ENCODE assay signal across 8 mouse cellular contexts in the genomic region with DNA sequence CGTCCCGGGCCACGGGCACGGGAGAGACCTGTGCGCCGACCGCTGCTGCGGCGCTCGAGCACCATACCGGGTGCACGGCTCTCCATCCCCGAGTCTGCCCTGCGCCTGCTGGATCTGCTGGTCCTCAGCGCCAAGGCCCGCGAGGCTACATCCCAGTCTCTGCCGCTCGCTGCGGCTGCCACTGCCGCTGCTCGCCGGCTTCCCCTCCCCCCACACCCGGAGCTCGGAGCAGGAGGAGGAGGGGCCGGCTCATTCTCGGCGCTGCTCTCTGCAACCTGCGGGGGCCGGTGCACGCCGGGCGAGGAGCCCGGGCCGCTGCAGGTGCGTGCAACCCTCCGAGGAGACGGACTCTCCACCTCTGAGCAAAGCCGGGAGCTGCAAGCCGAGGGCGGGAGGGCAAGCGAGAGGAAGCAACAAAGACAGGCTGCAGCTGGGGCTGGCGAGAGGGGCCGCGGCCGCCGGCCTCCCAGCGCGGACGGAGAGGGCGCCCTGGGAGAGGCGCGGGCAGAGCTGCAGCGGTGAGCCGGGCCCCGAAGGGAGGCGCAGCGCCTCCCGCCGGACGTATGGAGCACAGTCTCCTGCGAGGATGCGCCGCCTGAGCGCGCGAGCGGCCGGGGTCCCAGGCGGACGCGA. TPM values are rescaled to one million over a fixed set of nuclear protein-coding genes. Genes with fewer than 3 reads are reported as not detected.
DNase-seq lines count a peak whose midpoint lies in the region; ATAC-seq and TF ChIP-seq lines count a peak whose summit lies in the region.

A gene (plus strand): TSS at position 452 of the 633 bp plus-strand sequence.

- H3K36me3 ChIP-seq in liver, adult 2 months (ENCODE audit: control insufficient read depth, insufficient read depth, low read length): no peaks in the 10 kb centered on the region
- no peaks in the 10 kb centered on the region for H3K36me3 ChIP-seq in stomach, embryonic 16.5 days (ENCODE audit: control insufficient read depth, insufficient read depth, low read length)

- peak within 1 kb of the TSS; percentile 15; the same call in 1 of the 2 replicates for H3K27ac ChIP-seq in liver, adult 2 months (replicated peaks; ENCODE audit: insufficient read depth, low read depth, low read length)
- H3K27ac ChIP-seq in stomach, embryonic 16.5 days (ENCODE audit: low read length): peak within 1 kb of the TSS; percentile 62

- no peaks in the 10 kb centered on the region for H3K79me2 ChIP-seq in liver, adult 2 months (ENCODE audit: control insufficient read depth, insufficient read depth, low read length)

- H3K4me2 ChIP-seq in stomach, embryonic 16.5 days (ENCODE audit: low read depth, low read length): peak within 1 kb of the TSS; percentile 97

- H3K27me3 ChIP-seq in liver, adult 2 months (ENCODE audit: control insufficient read depth, insufficient read depth, low read length): no peaks in the 10 kb centered on the region
- H3K27me3 ChIP-seq in stomach, embryonic 16.5 days (ENCODE audit: control insufficient read depth, insufficient read depth, low read length): no peaks in the 10 kb centered on the region

- peak within 1 kb of the TSS; percentile 69 for H3K4me3 ChIP-seq in liver, adult 2 months (ENCODE audit: insufficient read depth, low read depth, low read length)
- H3K4me3 ChIP-seq in stomach, embryonic 16.5 days (replicated peaks; ENCODE audit: low read length): peak within 1 kb of the TSS; percentile 77

- H3K9ac ChIP-seq in liver, adult 2 months (ENCODE audit: low read depth, low read length): peak within 1 kb of the TSS; percentile 66
- peak within 1 kb of the TSS; percentile 77 for H3K9ac ChIP-seq in stomach, embryonic 16.5 days (ENCODE audit: low read length)

- WGBS in liver, adult 2 months: under 1% methylated on average over 61 of the region's 72 CpGs
- under 1% methylated on average over 72 of the region's 72 CpGs for whole genome bisulfite sequencing in stomach, embryonic 16.5 days

- DNase-seq in A20 (ENCODE audit: low read depth, low spot score): peak; percentile 85
- DNase-seq in adrenal gland, adult (ENCODE audit: inconsistent age in 2 of 2, low spot score in 1 of 2): peak; percentile 81 to 91
- peak; percentile 86 for DNase-seq in embryo, embryonic 10.5 days (ENCODE audit: low spot score)
- peak; percentile 38 for DNase-seq in heart, adult 8-10 months (ENCODE audit: low spot score)
- DNase-seq in kidney, adult 9 months: peak; percentile 66
- DNase-seq in liver, adult 2 months (ENCODE audit: extremely low read depth, low read depth, low spot score): no peak

- peaks cover 5% of the 10 kb centered on the region; the same call in 1 of the 2 replicates for H3K9me3 ChIP-seq in stomach, embryonic 16.5 days (replicated peaks; ENCODE audit: control insufficient read depth, low read length)

- peak; percentile 79 for TF ChIP-seq CTCF in liver, adult 2 months (IDR thresholded peaks at IDR 0.05; ENCODE audit: low read depth, low read length)

- no peak for TF ChIP-seq POLR2A in liver, adult 2 months (IDR thresholded peaks at IDR 0.05; ENCODE audit: extremely low read depth, insufficient read depth, low read length)

- peaks cover 24% of the 10 kb centered on the region for H3K4me1 ChIP-seq in liver, adult 2 months (ENCODE audit: control insufficient read depth, insufficient read depth, low read length)
- peaks cover 48% of the 10 kb centered on the region for H3K4me1 ChIP-seq in stomach, embryonic 16.5 days (ENCODE audit: control insufficient read depth, insufficient read depth, low read length)

- 0 out of 2 replicates have a peak, but pooled peaks have one; percentile 4 for ATAC-seq in monocyte, adult 5-6 weeks (replicated peaks; ENCODE audit: insufficient number of reproducible peaks, low FRiP score, low TSS enrichment, poor library complexity, severe bottlenecking)
- peak; percentile 60 for ATAC-seq in stomach, embryonic 16.5 days (ENCODE audit: insufficient read depth, low FRiP score)

RNA-seq across cellular contexts. Expression of the gene that starts here (rescaled TPM):
- total RNA-seq in heart, adult 8-10 months (2022): 1 to 10 TPM; 1.2 to 2.4 (median 1.7) TPM
- total RNA-seq in liver, adult 2 months (2014; rRNA removed): 0.09 and 0.60 TPM in 2 replicates
- 1.2 and 1.4 TPM in 2 replicates for polyA plus RNA-seq in liver, adult 2 months (2012; rRNA removed)
- 0.75 TPM in 1 of 3 replicates, not detected in the others for total RNA-seq in monocyte, adult 5-6 weeks (2017)
- 1.4 and 1.6 TPM in 2 replicates for polyA plus RNA-seq in stomach, embryonic 16.5 days (2015; fragmentation: Nextera tagmentation; extraction: Ambion mirVana)

Comparison
In these comparisons a context has a peak if more than half of its experiments do, and no peak if none do; other contexts are left out.
1. Peak in ATAC-seq in monocyte, adult 5-6 weeks; RNA of the gene not detected or under 1 TPM.